Mouse (Mus musculus): Measurements from ENCODE around the gene Methig1.

- no peak for TF ChIP-seq CTCF (IDR thresholded peaks at IDR 0.05; ENCODE audit: borderline replicate concordance, extremely low read depth, insufficient read depth, insufficient read length)
- TF ChIP-seq POLR2A (IDR thresholded peaks at IDR 0.05; ENCODE audit: borderline replicate concordance, extremely low read depth, insufficient read depth, insufficient read length, poor library complexity, severe bottlenecking), result no peak
These were observed 1.4 kb upstream of the Methig1 start for GRCm38 (mm10) chr15:100351501-100352060.
